Mouse (Mus musculus) left cerebral cortex, postnatal 36 days (tissue): Measurements from ENCODE around the gene Bag1. TPM values are rescaled to one million over a fixed set of nuclear protein-coding genes. Genes with fewer than 3 reads are reported as not detected.

Experiments used
- DNase-seq, 2 experiments: peaks; one replicate each; pipeline ENCODE4 v3.0.0; 2021 to 2022; ENCODE audit warnings: low spot score in 2 of 2, mixed read lengths in 1 of 2
- intact Hi-C: fragments of 180-260 bp; cut with DNase I; formaldehyde crosslinking; loops from one replicate; pipeline ENCODE4 v1.15.1; 2025
- microRNA-seq: library from miRNA; unstranded; fragments of <30 nt; microRNA quantifications from one replicate; pipeline ENCODE4 v1.2.0, GENCODE M21; 2022
- total RNA-seq, 2 experiments: library from RNA; stranded (reverse); gene quantifications; 2 replicates each; pipeline ENCODE4 v1.2.3; 2021

The Bag1 gene
- total RNA-seq, 2 experiments from 2014 or later, result 170 to 211 TPM

DNA sequence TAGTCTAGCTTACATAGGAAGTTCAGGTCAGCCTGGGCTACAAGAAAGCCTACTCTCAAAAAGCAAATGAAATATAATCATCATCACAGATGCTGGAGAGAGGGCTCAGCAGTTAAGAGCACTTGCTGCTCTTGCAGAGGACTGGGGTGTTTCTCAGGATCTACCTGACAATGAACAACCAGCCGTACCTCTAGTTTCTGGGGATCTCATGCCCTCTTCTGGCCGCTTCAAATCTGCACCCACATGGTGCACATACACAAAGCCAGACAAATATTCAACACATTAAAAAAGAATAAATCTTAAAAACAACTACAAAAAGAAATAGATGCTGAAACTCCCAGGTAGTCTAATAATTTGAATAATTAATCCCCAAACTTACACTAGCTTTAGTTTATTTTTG lies 52.4 kb downstream of the Bag1 start:
- intact Hi-C loops, result no loop called here
- no peak for DNase-seq

DNA sequence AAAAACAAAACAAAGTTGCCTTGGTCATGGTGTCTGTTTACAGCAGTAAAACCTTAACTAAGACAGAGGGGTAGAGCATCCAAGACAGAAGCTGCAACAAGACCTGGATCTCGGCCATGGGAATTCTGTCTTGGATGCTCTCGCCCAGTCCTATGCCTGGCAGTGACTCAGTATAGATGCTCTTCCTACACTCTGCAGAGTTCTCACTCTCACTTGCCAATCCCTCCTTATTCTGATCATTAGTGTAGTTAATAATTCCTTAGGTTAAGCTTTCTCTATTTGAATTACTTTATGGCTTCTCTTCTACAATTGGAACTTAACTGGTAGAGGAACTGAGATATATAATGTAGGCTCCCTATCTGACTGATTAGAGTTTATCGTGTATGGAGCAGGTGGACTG lies 53.0 kb downstream of the Bag1 start:
- DNase-seq, result no peak
- intact Hi-C loops, result no loop called here

DNA sequence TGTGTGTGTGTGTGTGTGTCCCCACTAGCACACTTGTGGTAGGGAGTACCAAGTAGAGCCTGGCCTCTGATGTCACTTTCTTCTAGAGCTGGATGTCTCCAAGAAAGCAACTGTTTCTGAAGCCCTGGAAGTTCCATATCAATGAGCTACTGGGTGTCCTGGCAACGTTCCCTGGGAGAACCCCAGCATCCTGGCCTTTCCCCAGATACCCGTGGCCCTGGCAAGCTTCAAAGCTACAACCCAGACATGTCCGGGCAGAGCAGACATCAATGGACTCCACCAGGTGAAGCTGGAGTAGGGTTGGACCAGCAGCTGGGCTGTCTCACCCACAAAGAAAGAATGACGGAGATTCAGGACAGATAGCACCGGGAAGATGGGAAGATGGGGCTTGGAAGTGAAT lies 56.9 kb downstream of the Bag1 start:
- intact Hi-C loops, result no loop called here
- no peak for DNase-seq

DNA sequence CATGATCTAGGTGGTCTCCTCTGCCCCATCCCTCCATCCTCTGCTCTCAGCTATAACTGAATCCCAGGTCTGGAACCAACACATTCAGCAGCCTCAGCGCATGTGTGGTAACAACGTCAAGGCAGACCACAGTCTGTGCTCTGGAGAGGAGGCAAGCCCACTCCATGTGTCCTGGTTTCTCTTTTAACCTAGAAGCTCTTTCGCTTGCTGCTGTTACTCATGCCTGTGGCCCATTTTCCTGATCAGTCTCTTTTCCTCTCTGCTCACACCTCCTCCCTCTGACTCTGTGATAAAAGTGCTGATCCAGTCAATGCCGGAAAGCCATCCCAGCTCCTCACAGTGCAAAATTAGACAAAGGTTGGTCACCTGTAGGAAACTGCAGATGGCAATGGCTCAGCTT lies 58.1 kb downstream of the Bag1 start:
- no peak for DNase-seq
- intact Hi-C loops, result no loop called here

DNA sequence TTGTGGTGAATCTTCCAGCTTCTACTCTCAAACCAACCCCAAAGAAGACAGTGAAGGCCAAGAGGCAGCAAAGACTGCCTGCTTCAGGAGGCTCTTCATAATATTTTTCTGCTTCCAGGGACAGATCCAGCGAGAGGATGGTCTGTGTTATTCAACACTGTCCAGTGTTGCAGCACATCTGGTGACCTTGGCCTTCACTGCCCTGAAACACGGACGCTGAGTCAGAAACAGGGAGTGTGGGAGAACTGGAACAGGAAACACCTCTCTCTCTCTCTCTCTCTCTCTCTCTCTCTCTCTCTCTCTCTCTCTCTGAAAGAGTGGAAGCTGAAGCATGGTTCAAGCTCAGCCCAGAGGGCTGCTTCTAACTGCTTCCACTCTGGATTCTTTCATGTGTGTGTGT lies 58.8 kb downstream of the Bag1 start:
- DNase-seq, result no peak
- intact Hi-C loops, result no loop called here

DNA sequence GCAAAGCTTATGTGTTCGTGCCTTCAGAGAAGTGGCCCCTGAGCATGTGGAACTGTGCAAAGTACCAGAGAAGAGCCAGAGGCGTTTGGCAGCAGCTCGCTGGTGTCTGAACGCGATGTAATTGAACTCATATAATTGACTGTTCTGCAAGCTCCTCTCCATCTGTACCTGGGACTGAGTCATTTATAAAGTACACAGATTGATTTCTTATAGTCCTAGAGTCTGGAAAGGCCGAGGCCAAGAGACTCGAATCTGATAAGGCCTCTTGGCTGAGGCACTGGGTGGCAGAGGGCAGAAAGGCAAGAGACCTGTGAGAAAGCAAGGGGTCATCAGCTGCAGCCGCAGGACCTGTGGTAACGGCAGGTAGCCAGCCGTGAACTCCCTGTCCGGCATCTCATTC lies 59.3 kb downstream of the Bag1 start:
- intact Hi-C loops, result no loop called here
- no peak for DNase-seq

Small RNAs within 50 kb of the gene (microRNA-seq; reads per million reads assigned to microRNA genes)
- 0.76 reads per million for gene Mir3094

Other genes with a start within 250 kb of the Bag1 start
- gene Aptx, start 245.1 kb downstream of the Bag1 start, total RNA-seq, result 10 to 100 TPM; 28.1 to 29.8 TPM
- 100 to 1,000 TPM; 267 to 314 TPM for gene Dnaja1, start 226.1 kb downstream of the Bag1 start, total RNA-seq
- 10 to 100 TPM; 48.2 TPM for gene Smu1, start 190.4 kb downstream of the Bag1 start, total RNA-seq
- gene B4galt1, start 94.3 kb downstream of the Bag1 start, total RNA-seq, result 1 to 10 TPM; 4.1 to 5.1 TPM
- gene Spink4, start 28.2 kb downstream of the Bag1 start, total RNA-seq, result not detected
- gene Chmp5, start 113 bp upstream of the Bag1 start, total RNA-seq, result 10 to 100 TPM; 81.2 to 81.6 TPM
- 10 to 100 TPM; 67.3 to 78.5 TPM for gene Nfx1, start 22.6 kb upstream of the Bag1 start, total RNA-seq
- gene Aqp7, start 99.8 kb upstream of the Bag1 start, total RNA-seq, result not detected
- not detected for gene Aqp3, start 149.9 kb upstream of the Bag1 start, total RNA-seq
- 10 to 100 TPM; 84.6 to 88.9 TPM for gene Nol6, start 176.2 kb upstream of the Bag1 start, total RNA-seq
- gene Ube2r2, start 187.4 kb upstream of the Bag1 start, total RNA-seq, result 10 to 100 TPM; 78.0 to 80.2 TPM